Mouse (Mus musculus): ENCODE results near the gene Olfr612.
"Not testable (repeated sequence)": the region's sequence is repeated elsewhere in the genome, so short reads cannot be mapped to it uniquely, and the experiment has no call there.

DNA sequence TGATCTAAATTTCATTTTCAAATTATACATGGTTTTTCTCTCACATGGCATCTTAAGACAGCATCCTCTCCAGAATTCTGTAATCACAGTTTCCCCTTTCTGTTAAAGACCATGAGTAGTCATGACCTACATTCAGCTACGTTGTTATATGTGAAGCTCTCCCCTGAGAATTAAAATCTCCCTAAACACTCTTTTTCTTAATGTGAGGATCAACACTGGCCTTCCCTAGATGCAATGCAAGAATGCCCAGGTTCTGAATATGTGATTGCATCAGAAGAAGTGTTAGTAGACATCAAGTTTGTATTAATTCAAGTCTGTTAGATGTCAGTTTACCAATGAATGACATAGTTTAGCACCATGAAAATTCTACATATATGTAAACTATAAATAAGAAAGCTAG, 21.8 kb downstream of the Olfr612 start, which contains the start of gene Olfr611:
- TF ChIP-seq EP300, CTCF (IDR thresholded peaks at IDR 0.05; ENCODE audit: low read depth): not testable (repeated sequence)

Data from liver, embryonic 14.5 days (tissue).